Mouse (Mus musculus): ENCODE measurements at regions not wholly inside any gene's neighbourhood (a gene's known extent, or its start where the extent isn't known, plus 50 kb on each side); places are given as distances from the start of the nearest gene placed in this dataset.

DNA sequence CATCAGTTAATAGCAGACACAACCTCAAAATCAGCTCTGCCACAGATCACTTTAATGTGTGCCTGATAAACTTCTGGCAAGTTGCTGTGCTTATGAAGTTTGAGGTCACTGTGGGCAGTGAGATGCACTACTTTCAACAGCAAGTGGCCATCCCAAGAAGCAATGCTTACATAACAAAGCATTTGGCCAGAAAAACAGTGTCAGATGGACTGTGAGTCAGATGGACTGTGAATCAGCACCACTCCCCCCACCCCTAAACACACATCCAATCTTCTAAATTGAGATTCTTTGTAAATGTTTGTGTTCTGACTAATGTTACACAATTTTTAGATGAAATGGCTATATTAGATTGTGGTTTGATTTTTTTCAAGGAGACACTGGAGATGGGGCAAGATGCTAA lies 550.7 kb downstream of the Nxph1 start:
- TF ChIP-seq CTCF (IDR thresholded peaks at IDR 0.05; ENCODE audit: low read depth), result no peak
- H3K4me1 ChIP-seq (ENCODE audit: insufficient read depth), result no peaks in the 10 kb centered on the region
- no peaks in the 10 kb centered on the region for H3K36me3 ChIP-seq (ENCODE audit: insufficient read depth)
- H3K9me3 ChIP-seq (ENCODE audit: low read depth, low read length), result no peaks in the 10 kb centered on the region
- no peaks in the 10 kb centered on the region for H3K27me3 ChIP-seq (ENCODE audit: insufficient read depth, low read length)
- H3K4me3 ChIP-seq (ENCODE audit: low read depth, low read length), result no peak overlapping the region
- H3K4me2 ChIP-seq, result no peak overlapping the region
- DNase-seq, result no peak
- no peak overlapping the region for H3K9ac ChIP-seq
- no peak for ATAC-seq (ENCODE audit: insufficient read depth)
- H3K27ac ChIP-seq (ENCODE audit: low read depth), result no peak overlapping the region

DNA sequence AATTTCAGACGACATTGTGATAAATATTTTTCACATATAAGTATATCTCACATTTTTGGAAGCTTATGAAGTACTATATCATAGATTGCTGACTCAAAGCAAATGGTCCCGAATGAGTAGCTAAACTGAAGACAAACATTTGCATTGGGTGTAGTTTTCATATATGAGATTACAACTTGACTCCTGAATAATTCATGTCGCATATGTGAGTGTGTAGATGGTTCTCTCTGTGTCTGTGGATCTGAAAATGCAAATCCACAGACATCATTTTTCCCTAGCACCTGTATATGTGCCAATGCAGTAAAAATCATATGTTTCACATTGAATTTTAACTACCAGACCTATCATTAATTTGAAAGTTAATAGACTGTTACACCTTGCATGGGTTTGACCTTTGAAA lies 586.2 kb downstream of the Nxph1 start:
- no peak for ATAC-seq (ENCODE audit: insufficient read depth)
- H3K9ac ChIP-seq, result no peak overlapping the region
- no peak for DNase-seq
- TF ChIP-seq CTCF (IDR thresholded peaks at IDR 0.05; ENCODE audit: low read depth), result no peak
- no peaks in the 10 kb centered on the region for H3K27me3 ChIP-seq (ENCODE audit: insufficient read depth, low read length)
- H3K4me1 ChIP-seq (ENCODE audit: insufficient read depth), result no peaks in the 10 kb centered on the region
- no peak overlapping the region for H3K4me2 ChIP-seq
- H3K36me3 ChIP-seq (ENCODE audit: insufficient read depth), result no peaks in the 10 kb centered on the region
- no peaks in the 10 kb centered on the region for H3K9me3 ChIP-seq (ENCODE audit: low read depth, low read length)
- 61% methylated on average over 3 of the region's 3 CpGs for WGBS
- H3K4me3 ChIP-seq (ENCODE audit: low read depth, low read length), result no peak overlapping the region
- H3K27ac ChIP-seq (ENCODE audit: low read depth), result no peak overlapping the region

DNA sequence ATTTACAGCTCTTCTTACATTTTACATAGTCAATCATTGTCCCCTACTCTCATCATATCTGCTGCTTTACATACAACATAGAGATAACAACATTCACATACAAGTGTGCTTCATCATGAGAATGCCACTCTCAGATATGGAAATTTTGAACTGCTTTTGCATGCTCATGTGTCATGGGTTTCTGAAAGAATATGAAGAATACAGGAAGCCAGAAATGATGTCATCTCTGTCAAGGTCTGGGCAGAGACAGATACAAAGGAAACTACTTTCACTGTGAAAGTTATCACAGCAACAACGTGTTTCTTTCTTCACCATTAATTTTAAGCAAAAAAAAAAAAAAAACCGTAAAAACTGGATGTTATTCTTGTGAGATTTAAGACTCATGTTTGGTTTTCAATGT lies 590.5 kb downstream of the Nxph1 start:
- no peak overlapping the region for H3K4me2 ChIP-seq
- no peaks in the 10 kb centered on the region for H3K4me1 ChIP-seq (ENCODE audit: insufficient read depth)
- H3K27me3 ChIP-seq (ENCODE audit: insufficient read depth, low read length), result no peaks in the 10 kb centered on the region
- WGBS, result 54% methylated on average over 2 of the region's 2 CpGs
- H3K9ac ChIP-seq, result no peak overlapping the region
- no peaks in the 10 kb centered on the region for H3K36me3 ChIP-seq (ENCODE audit: insufficient read depth)
- H3K4me3 ChIP-seq (ENCODE audit: low read depth, low read length), result no peak overlapping the region
- no peak overlapping the region for H3K27ac ChIP-seq (ENCODE audit: low read depth)
- no peaks in the 10 kb centered on the region for H3K9me3 ChIP-seq (ENCODE audit: low read depth, low read length)
- DNase-seq (no peak), ATAC-seq (ENCODE audit: insufficient read depth) (no peak)
- TF ChIP-seq CTCF (IDR thresholded peaks at IDR 0.05; ENCODE audit: low read depth), result no peak

DNA sequence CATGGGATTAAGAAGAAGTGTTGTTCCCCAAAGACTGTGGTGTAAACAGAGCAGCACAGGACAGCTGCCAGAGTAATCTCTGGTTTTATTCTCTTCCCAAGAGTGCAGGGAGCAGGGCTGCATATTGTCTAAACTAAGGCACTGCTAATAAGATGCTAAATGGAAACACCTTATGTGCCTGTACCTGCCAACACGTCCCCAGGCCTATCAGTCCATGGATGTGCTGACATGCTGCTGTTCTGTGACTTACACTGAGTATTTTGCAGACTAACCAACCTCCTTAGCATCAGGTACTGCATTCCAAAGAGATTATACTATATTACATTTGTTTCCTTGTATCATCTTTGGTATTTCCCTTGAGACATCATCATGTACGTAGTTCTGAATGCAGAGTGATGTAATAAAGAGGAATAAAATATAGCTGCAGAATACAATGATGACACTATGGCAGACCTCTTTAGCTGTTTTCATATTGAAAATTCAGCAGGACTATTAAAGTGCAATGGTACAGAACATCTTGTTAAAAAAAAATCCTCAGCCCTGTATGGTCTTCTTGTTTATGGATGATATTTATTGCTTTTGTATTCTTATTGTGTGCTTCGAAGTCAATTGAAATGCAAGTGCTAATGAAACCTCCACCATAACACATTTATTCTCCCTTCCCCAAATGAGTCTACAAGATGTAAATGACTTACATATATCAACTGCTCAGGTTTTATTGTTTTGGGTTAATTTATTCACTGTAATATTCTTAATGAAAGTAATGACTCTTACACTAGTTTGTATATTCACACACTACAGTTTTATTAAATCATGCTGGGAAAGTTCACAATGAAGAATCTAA lies 602.1 kb downstream of the Nxph1 start:
- TF ChIP-seq CTCF (IDR thresholded peaks at IDR 0.05; ENCODE audit: low read depth), result no peak

GRCm38 (mm10) chr6:9563290-9564044 lies 615.2 kb downstream of the Nxph1 start:
- H3K4me1 ChIP-seq (ENCODE audit: insufficient read depth), result no peaks in the 10 kb centered on the region
- H3K4me2 ChIP-seq, result no peak overlapping the region
- WGBS, result 81% methylated on average over 6 of the region's 6 CpGs
- H3K36me3 ChIP-seq (ENCODE audit: insufficient read depth), result no peaks in the 10 kb centered on the region
- no peak overlapping the region for H3K9ac ChIP-seq
- H3K27me3 ChIP-seq (ENCODE audit: insufficient read depth, low read length), result no peaks in the 10 kb centered on the region
- no peak for TF ChIP-seq CTCF (IDR thresholded peaks at IDR 0.05; ENCODE audit: low read depth)
- no peak overlapping the region for H3K4me3 ChIP-seq (ENCODE audit: low read depth, low read length)
- no peak for DNase-seq
- no peak for ATAC-seq (ENCODE audit: insufficient read depth)
- H3K27ac ChIP-seq (ENCODE audit: low read depth), result no peak overlapping the region
- no peaks in the 10 kb centered on the region for H3K9me3 ChIP-seq (ENCODE audit: low read depth, low read length)

More for the DNA sequence above, 602.1 kb downstream of the Nxph1 start:
- no peaks in the 10 kb centered on the region for H3K36me3 ChIP-seq (ENCODE audit: insufficient read depth)
- WGBS, result 60% methylated on average over 3 of the region's 3 CpGs
- ATAC-seq (ENCODE audit: insufficient read depth) (no peak), DNase-seq (no peak)
- H3K9me3 ChIP-seq (ENCODE audit: low read depth, low read length), result no peaks in the 10 kb centered on the region
- H3K9ac ChIP-seq, result no peak overlapping the region
- H3K4me2 ChIP-seq, result no peak overlapping the region
- no peaks in the 10 kb centered on the region for H3K4me1 ChIP-seq (ENCODE audit: insufficient read depth)
- H3K4me3 ChIP-seq (ENCODE audit: low read depth, low read length), result no peak overlapping the region
- no peaks in the 10 kb centered on the region for H3K27me3 ChIP-seq (ENCODE audit: insufficient read depth, low read length)
- no peak overlapping the region for H3K27ac ChIP-seq (ENCODE audit: low read depth)

- H3K4me1 ChIP-seq (ENCODE audit: insufficient read depth), result no peaks in the 10 kb centered on the region
- H3K4me3 ChIP-seq (ENCODE audit: low read depth, low read length), result no peak overlapping the region
- no peak for TF ChIP-seq CTCF (IDR thresholded peaks at IDR 0.05; ENCODE audit: low read depth)
- H3K36me3 ChIP-seq (ENCODE audit: insufficient read depth), result no peaks in the 10 kb centered on the region
- H3K9me3 ChIP-seq (ENCODE audit: low read depth, low read length), result no peaks in the 10 kb centered on the region
- ATAC-seq (ENCODE audit: insufficient read depth) (no peak), DNase-seq (no peak)
- no peak overlapping the region for H3K4me2 ChIP-seq
- H3K9ac ChIP-seq, result no peak overlapping the region
- WGBS, result 72% methylated on average over 4 of the region's 4 CpGs
- H3K27ac ChIP-seq (ENCODE audit: low read depth), result no peak overlapping the region
- H3K27me3 ChIP-seq (ENCODE audit: insufficient read depth, low read length), result no peaks in the 10 kb centered on the region
These were observed 623.6 kb downstream of the Nxph1 start for GRCm38 (mm10) chr6:9571787-9572186.

- H3K9me3 ChIP-seq (ENCODE audit: low read depth, low read length), result no peaks in the 10 kb centered on the region
- H3K9ac ChIP-seq, result no peak overlapping the region
- no peak overlapping the region for H3K4me3 ChIP-seq (ENCODE audit: low read depth, low read length)
- H3K27me3 ChIP-seq (ENCODE audit: insufficient read depth, low read length), result no peaks in the 10 kb centered on the region
- TF ChIP-seq CTCF (IDR thresholded peaks at IDR 0.05; ENCODE audit: low read depth), result no peak
- WGBS, result 51% methylated on average over 1 of the region's 1 CpGs
- no peaks in the 10 kb centered on the region for H3K4me1 ChIP-seq (ENCODE audit: insufficient read depth)
- no peaks in the 10 kb centered on the region for H3K36me3 ChIP-seq (ENCODE audit: insufficient read depth)
- peak; percentile 1 for DNase-seq
- ATAC-seq (ENCODE audit: insufficient read depth), result no peak
- no peak overlapping the region for H3K4me2 ChIP-seq
- H3K27ac ChIP-seq (ENCODE audit: low read depth), result no peak overlapping the region
These were observed 645.2 kb downstream of the Nxph1 start for GRCm38 (mm10) chr6:9593391-9593790.
